Mouse (Mus musculus): ENCODE measurements around the gene Rfc4.

The Rfc4 gene

DNA sequence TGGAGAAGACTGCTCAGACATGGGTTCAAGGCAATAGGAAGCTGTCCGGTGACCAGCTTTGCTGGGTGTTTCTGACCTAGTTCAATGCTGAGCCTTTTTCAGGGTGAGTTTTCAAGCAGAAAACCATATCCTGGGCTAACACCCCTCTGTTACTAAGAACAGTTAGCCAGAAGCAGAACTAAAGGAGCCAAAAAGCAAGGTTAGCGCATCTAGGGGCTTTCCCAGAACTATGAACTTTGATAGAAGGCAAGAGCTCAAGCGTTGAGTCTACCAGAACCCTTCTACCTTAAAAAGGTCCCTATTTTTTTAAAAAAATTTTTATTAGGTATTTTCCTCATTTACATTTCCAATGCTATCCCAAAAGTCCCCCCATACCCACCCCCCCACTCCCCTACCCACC, 13.4 kb upstream of the Rfc4 start:
- in situ Hi-C loops (cut with MboI; ENCODE audit: unreplicated experiment in 2 of 2), result loop anchor here in 1 of 2 experiments (10.0 kb wide), 1 partner anchor 144 kb away; no protein-coding TSS in a partner anchor

DNA sequence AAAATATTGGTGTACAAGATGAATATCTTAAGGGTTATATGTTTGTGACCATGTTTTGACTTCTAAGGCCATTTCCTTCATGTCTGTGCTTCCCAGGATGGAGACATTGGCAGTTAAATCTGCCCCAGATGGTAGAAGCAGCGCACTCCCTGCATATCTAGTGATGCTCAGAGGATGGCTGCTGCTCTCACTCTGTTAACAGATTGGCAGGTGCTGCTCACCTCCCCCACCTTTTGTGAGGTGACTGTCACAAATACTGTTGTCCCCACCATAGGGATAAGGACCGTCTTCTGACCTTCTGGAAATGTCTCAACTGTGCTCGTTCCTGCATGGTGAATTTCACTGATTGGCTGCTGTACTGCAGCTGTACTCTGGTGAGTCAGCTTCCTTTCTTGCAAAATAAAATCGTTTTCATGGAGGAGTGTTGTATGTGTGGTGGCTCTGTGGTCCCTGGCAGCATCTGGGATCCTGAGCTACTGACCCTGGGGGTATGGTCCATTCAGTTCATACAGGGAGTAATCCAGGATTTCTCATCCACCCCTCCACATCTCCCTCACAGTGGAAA, 9.0 kb upstream of the Rfc4 start:
- in situ Hi-C loops (cut with MboI; ENCODE audit: unreplicated experiment in 2 of 2), result loop anchor here (10.0 kb wide), 1 partner anchor 262 kb away; no protein-coding TSS in a partner anchor

DNA sequence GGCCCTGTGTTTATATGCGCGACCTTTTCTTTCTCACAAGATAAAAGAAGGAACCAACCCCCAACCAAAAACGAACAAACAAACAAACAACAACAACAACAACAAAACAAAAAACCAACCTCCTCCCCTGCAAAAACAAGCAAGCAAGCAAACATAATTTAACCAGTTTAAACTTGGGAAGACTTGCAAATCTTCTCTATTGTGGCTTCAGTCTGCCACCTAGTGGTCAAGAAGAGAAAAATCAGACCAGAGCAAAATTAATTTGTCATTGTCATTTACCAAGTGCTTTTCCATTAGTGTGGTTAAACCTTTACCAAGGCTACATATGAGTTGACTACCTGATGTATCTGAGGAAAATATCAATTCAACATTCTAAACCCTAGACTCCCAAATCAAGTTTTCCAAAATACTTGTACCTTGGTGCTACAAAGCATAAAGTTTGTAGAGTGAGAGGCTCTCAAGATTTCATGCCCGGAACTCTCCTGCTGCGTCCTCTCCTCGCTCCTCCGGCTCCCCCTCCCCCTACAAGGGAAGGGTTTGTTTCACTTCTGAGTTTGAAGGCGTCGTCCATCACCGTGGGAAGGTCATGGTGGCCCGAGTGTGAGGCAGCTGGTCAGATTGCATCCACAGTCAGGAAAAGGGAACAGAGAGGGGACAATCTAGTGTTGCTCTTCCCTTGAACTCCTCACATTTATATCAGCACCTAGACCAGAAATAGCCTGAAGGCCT, 8.0 kb upstream of the Rfc4 start:
- in situ Hi-C loops (cut with MboI; ENCODE audit: unreplicated experiment in 2 of 2), result loop anchor here (10.0 kb wide), 1 partner anchor 261 kb away; no protein-coding TSS in a partner anchor

DNA sequence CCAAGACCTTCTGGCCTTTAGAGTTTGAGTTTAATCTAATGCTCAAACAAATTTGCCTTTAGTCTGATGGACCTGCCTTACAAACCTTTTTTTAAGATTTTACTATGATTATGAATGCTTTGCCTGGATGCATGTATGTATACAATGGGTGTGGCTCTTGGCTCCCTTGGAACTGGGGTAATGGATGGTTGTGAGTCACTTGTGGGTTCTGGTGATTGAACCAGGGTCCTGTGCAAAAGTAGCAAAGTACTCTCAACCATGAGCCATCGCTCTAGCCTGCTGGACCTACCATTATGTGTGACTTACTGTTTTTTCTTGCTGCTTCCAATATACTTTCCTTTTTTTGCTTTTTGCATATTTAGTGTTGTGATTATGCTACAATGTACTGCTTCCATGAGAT, 4.8 kb upstream of the Rfc4 start:
- in situ Hi-C loops (cut with MboI; ENCODE audit: unreplicated experiment in 2 of 2), result loop anchor here (5.0 to 10.0 kb wide), 3 partner anchors 35 to 258 kb away; no protein-coding TSS in a partner anchor

DNA sequence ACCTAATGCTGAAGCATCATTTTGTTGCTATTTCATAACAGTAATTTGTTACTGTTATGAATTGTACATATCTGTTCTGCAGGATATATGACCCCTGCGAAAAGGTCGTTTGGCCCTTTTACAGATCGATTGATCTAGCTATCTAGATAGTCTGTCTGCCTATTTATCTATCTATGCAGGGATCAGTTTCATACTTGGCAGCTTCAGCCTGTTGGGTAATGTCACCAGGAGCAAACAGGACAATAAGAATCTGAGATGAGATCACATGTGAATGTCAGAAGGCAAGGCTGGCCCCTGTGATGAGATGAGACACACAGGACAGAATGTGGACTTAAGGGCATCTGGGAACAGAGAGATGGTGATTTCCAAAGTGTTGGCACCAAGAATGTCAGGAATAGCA, 2.8 kb upstream of the Rfc4 start:
- in situ Hi-C loops (cut with MboI; ENCODE audit: unreplicated experiment in 2 of 2), result loop anchor here (5.0 to 10.0 kb wide), 3 partner anchors 33 to 256 kb away; no protein-coding TSS in a partner anchor

DNA sequence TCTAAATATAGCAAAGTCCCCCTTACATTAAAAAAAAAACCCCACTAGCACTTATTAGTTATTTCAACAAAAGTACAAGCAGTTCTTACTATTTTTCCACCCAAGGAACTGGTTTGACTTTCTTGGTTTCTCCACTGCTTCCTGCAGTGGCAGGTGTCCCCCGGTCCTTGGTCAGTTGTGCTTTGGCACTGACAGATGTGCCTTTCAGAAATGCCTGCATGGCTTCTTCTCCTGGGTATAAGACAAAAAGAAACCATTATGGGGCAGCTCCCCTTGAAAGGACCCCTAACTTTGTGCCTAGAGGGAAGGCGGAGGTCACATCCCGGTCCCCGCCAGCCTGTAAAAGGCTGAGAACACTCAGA, 245 bp downstream of the Rfc4 start:
- in situ Hi-C loops (cut with MboI; ENCODE audit: unreplicated experiment in 2 of 2), result no loop called here

DNA sequence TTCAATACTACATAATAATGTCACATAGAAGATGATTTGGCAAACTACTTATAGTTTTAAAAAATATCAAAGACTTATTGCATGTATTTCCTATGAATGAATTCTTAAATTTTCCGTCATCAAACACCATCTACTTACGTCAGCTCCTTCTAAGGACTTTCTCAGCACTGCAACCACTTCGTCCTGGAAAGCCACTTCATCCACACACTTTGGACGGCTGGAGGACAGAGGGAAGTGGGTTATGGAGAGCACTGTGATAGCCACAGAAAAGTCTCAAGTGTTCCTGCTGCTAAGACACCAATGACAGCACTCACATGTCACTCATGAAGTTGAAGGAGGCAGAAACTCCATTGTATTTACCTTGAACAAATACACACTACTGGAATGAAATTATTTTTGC, 3.1 kb downstream of the Rfc4 start:
- in situ Hi-C loops (cut with MboI; ENCODE audit: unreplicated experiment in 2 of 2), result no loop called here

DNA sequence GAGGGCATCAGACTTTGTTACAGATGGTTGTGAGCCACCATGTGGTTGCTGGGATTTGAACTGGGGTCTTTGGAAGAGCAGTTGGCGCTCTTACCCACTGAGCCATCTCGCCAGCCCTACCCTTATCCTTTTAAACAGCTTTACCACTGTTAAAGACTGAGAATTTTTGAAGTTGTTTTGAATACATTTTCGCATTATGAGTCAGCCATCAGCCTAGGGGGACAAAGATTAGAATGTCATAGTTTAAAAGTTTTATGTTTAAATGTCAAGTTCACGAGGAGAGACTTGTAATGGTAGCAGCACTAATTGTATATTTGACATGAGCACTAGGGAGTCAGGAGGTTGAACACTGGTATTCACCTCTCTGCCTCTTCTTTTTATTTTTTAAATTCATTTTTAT, 4.4 kb downstream of the Rfc4 start:
- in situ Hi-C loops (cut with MboI; ENCODE audit: unreplicated experiment in 2 of 2), result no loop called here

DNA sequence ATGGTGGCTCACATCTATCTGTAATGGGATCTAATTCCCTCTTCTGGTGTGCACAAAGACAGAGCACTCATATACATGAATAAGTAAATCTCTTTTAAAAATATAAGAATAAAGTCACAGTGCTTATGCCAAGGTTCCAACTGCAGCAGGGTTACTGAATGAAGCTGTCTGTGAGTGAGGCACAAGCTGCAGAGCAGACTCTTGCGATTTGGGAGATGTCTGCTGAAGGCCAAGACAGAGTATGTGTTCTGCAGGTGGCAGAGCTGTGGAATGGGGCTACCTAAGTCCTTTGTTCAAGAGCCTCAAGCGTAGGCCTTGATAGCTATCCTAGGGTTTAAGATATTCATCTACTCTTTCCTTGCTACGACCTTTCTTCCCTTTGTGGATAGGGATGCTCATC, 5.1 kb downstream of the Rfc4 start:
- in situ Hi-C loops (cut with MboI; ENCODE audit: unreplicated experiment in 2 of 2), result no loop called here

DNA sequence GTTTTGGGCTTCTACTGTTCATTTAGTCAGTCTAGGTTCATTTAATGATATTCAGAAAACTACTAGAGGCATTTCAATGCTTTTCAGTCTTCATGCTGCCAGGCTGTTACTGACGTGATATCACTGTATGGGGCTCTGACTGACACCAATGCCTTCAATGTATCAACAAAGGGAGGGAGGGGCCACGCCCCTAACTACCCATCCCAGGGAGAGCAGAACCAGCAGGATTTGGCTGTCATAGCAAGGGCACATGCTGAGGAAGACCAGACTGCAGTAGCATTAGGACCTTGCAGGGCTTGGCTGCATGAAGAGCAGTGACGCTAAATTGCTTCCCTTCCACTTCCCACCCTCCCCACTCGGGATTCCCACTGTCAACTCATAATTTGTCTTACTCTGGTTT, 10.4 kb downstream of the Rfc4 start:
- in situ Hi-C loops (cut with MboI; ENCODE audit: unreplicated experiment in 2 of 2), result no loop called here

DNA sequence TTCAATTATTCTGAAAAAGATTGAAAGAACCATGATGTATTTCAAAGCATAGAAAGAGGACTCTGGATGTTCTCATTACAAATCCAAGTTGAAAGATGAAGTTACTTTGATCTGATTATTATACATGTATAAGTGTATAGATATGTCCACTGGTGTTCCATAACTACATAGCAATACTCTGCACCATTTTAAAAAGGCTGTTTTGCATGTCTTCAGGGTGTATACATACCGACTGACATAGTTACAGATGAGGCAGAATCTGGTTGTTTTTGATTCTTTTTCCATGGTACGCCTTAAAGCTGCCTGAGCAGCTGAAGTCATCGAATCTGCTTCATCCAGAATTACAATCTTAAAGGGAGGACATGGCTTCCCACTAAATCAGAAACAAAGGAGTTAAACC, 12.1 kb downstream of the Rfc4 start:
- in situ Hi-C loops (cut with MboI; ENCODE audit: unreplicated experiment in 2 of 2), result no loop called here

DNA sequence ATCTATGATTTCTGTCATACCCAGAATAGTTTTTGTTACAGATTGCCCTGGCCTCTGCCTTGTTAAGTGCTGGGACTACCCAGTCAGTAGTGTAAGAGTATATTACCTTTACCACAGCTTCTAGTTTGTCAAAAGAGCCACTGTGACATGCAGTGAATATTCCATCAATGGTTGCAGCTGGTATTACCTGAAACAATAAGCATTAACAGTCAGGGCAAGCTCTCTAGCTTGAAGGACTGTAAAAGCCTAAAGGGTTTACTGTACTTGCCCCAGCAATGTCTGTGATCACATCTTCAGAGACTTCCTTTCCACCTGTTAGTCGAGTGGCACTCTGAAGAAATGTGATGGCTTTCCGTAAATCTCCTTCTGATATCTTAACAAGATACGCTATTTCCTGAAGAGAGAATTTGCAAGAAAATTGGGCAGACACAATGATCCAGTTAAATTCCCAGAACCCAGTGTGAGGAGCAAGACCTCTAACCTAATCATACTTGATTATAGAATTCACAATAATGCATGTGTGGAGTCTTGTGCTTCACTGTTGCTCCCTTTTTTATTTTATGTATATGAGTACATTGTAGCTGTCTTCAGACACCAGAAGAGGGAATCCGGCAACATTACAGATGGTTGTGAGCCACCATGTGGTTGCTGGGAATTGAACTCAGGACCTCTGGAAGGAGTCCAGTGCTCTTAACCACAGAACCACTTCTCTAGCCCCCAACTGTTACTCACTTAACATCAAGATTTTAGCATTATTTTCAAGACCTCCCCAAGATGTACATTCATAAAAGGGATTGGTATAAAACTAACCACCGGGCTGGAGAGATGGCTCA, 13.0 kb downstream of the Rfc4 start:
- in situ Hi-C loops (cut with MboI; ENCODE audit: unreplicated experiment in 2 of 2), result no loop called here

DNA sequence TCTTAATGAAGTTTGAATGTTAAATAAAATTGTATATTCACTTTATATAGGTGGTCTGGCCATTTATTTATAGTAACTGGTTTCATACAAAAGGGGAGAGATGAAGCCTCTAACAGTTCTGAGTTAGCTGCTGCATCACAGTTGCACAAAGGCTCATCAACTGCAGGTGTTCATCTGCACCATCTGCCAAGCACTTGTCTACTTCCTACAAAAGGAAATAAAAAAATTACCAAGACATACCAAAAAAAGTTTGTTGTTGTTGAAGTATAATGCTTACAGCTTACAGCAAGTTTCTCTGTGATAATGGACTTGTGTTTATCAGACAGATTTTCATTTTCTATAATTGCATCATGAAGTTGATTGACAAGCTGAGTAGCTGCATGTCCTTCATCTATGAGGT, 13.6 kb downstream of the Rfc4 start:
- in situ Hi-C loops (cut with MboI; ENCODE audit: unreplicated experiment in 2 of 2), result no loop called here

DNA sequence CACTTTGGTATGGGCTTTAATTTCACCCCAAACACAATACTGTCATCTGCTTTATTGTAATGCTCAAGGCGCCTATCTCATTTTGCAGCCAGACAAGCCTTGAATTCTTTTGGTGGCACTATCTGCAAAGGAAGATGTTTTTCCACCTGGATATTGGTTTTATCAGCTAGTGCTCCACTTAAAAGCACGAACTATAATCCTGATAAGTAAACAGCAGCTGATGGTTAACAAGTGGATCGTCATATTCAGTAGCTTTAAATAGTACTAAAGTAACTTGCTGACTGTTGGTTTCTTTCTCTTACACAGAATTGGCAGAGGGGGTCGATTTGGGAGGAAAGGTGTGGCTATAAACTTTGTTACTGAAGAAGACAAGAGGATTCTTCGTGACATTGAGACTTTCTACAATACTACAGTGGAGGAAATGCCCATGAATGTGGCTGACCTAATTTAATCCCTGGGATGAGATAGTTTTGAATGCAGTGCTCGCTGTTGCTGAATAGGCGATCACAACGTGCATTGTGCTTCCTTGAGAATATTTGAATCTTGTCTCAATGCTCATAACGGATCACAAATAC, 14.6 kb downstream of the Rfc4 start:
- in situ Hi-C loops (cut with MboI; ENCODE audit: unreplicated experiment in 2 of 2), result no loop called here

DNA sequence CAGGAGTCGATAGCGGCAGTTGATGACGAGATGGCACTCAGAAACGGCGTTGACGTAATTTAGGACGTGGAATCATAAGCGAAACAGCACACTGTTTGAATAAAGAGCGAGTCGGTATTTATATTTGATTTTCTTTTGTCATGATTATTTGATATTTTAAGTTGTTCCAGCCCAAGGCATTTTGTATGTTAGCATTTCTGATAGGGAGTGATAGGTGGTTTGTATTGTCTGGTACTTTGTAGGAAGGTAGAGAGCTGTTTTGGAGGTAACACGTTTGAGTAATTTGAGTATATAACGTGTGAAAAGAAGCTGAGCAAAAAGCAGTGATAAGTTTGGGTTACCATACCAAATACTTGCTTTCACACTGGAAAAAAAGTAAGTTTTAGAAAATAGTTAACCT, 15.2 kb downstream of the Rfc4 start:
- in situ Hi-C loops (cut with MboI; ENCODE audit: unreplicated experiment in 2 of 2), result no loop called here

DNA sequence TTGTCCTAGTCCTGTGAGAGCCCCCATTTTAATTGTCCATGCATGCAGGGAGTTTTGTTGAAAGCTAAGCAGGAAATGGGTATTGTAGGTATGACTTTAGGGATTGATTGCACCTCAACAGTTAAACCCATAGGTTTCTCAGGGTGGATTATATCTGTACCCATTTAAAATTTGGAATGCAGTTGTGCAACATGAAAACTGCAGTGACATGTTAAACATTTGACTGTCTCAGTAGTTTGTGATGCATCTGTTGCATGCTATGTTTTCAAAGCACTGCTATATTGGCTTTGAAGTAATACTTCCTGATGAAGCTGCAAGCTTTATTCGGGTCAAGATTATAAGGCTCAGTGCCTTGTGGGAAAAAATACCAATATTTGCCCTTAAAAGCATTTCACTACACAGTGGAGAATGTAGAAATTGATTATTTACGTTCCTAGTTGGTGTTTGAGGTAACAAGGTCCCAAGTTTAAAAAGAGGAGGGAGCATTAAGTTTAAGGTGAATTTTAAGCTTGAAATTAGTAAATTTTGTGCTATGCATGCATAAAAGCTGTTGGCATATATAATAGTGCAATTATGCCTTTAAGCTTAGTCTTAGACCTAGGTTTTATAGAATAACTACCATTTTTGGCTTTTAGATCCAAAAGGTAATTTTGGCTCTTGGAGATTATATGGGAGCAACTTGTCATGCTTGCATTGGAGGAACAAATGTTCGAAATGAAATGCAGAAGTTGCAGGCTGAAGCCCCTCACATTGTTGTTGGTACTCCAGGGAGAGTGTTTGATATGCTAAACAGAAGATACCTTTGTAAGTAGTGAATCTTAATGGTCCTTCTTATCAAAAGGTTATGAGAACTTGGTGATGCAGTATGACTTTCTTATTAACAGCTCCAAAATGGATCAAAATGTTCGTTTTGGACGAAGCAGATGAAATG, 17.9 kb downstream of the Rfc4 start:
- in situ Hi-C loops (cut with MboI; ENCODE audit: unreplicated experiment in 2 of 2), result no loop called here

DNA sequence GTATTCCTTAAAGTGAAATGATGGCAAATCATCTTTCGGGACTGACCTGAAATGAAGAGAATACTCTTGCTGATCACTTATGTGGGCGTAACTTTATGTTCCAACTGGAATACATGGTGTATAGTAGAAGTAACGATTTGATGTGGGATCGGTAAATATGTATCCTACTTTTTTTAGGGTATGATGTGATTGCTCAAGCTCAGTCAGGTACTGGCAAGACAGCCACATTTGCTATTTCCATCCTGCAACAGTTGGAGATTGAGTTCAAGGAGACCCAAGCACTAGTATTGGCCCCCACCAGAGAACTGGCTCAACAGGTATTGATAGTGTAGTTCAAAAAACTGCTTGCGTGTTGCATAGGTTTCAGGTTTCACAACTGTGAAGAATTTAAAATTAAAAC, 18.6 kb downstream of the Rfc4 start:
- in situ Hi-C loops (cut with MboI; ENCODE audit: unreplicated experiment in 2 of 2), result no loop called here

DNA sequence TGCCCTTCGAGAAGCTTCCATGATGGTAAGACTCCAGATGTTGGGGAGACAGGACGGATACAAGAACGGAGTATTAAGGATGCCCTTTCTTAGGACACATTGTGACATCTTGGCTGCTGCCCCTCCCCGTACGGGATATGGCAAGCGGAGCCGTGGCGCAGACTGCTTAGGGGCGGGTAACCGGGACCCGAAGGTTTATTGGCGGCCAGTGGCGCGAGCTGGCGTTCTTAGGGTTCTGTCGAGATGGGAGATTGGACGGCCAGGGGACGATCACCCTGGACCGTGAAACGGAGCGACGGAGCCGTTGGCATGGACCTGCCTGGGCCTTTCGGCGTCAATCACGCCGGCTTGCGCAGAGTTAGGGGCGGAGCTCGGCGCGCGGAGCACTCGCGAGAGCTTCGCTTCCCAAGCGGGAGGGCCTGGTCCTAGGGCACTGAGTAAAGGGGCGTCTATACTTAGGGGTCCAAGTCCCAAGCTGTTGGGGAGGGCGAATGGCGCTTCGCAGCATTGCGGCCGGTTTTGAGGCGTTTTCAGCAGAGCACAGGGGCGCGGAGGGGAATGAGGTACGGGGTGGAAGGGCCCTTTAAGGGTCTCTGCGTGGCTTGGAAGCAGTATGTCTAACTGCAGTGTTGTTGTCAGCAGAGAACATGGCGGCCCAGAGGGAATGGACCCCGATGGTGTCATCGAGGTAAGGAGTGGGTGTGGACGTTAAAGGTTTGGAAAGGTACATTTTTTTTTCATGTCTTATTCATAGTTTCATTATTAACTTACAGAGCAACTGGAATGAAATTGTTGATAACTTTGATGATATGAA, 19.4 kb downstream of the Rfc4 start:
- in situ Hi-C loops (cut with MboI; ENCODE audit: unreplicated experiment in 2 of 2), result no loop called here

DNA sequence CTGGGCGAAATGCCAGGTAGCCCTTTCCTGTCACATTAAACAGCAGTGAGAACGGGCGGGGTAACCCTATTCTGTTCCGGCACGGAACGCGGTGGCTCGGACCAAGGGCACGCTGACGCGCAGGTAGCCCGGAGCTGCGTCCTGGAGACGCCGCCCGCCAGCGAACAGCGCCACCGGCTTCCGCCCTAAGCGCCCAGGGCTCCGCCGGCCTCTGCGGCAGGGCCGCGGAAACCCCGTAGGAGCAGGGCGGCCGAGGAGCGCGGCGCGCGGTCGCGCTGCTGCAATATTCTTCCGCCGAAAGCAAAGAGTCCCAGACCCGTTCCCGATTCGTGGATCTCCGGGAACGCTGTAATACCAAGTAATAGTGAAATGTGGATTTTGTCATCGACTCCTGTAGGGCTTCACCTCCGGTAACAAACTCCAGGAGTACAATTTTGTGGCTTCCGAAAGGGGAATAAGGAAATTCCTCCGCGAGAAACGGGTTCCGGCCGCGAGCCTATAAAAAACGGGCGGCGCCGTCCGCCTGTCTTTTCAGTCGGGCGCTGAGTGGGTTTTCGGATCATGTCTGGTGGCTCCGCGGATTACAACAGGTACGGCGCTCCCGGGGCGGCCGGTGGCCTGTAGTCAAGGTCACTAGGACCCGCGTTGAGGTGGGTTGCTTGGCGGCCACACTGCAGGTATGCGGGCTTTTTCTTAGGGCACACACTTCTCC, 20.1 kb downstream of the Rfc4 start, which contains the start of gene Eif4a2:
Eif4a2 (plus strand) TSS at position 214 of the 712 bp plus-strand sequence.
- in situ Hi-C loops (cut with MboI; ENCODE audit: unreplicated experiment in 2 of 2), result no loop called here

Data from v-Abl transformed pro-B cells (cell line).